Mouse (Mus musculus): ENCODE results near the gene Pi4k2a. TPM values are rescaled to one million over a fixed set of nuclear protein-coding genes. Genes with fewer than 3 reads are reported as not detected.

Gene Pi4k2a
- total RNA-seq, 1 experiment, result 23.2 TPM

GRCm38 (mm10) chr19:42058426-42058825, 31.8 kb upstream of the Pi4k2a start:
- no peaks in the 10 kb centered on the region for H3K4me1 ChIP-seq (ENCODE audit: control insufficient read depth in 2 of 2, insufficient read depth in 2 of 2, low read length in 2 of 2, poor library complexity in 1 of 2)
- H3K27ac ChIP-seq (ENCODE audit: insufficient read depth, low read depth, low read length, poor library complexity, severe bottlenecking), result no peak overlapping the region
- no peak overlapping the region for H3K4me3 ChIP-seq (ENCODE audit: insufficient read depth in 1 of 2, low read depth in 1 of 2, low read length in 2 of 2, poor library complexity in 1 of 2, severe bottlenecking in 1 of 2)
- no peaks in the 10 kb centered on the region for H3K9me3 ChIP-seq (ENCODE audit: control insufficient read depth, insufficient read depth, low read depth, low read length)
- no peak for TF ChIP-seq CHD2 (IDR thresholded peaks at IDR 0.05; ENCODE audit: low read depth, low read length)
- TF ChIP-seq ZNF384 (IDR thresholded peaks at IDR 0.05; ENCODE audit: low read depth, low read length), result no peak
- no peak for TF ChIP-seq ZC3H11A (IDR thresholded peaks at IDR 0.05; ENCODE audit: borderline replicate concordance, low read depth, low read length)
- no peak for TF ChIP-seq HCFC1 (IDR thresholded peaks at IDR 0.05; ENCODE audit: borderline replicate concordance, insufficient read depth, low read length)
- TF ChIP-seq MAFK (IDR thresholded peaks at IDR 0.05; ENCODE audit: insufficient read depth, low read depth, low read length), result no peak
- no peaks in the 10 kb centered on the region for H3K36me3 ChIP-seq (ENCODE audit: control insufficient read depth, insufficient read depth, low read length, poor library complexity, severe bottlenecking)
- in situ Hi-C loops (cut with MboI; ENCODE audit: low sequenced_read_pairs in 2 of 2, unreplicated experiment in 2 of 2), result no loop called here
- no peak for DNase-seq (ENCODE audit: low read depth, low spot score)
- H3K9ac ChIP-seq (ENCODE audit: insufficient read depth, low read depth, low read length, poor library complexity, severe bottlenecking), result no peak overlapping the region

GRCm38 (mm10) chr19:42061443-42061842, 28.8 kb upstream of the Pi4k2a start:
- H3K36me3 ChIP-seq (ENCODE audit: control insufficient read depth, insufficient read depth, low read length, poor library complexity, severe bottlenecking), result no peaks in the 10 kb centered on the region
- no peaks in the 10 kb centered on the region for H3K9me3 ChIP-seq (ENCODE audit: control insufficient read depth, insufficient read depth, low read depth, low read length)
- no peak overlapping the region for H3K27ac ChIP-seq (ENCODE audit: insufficient read depth, low read depth, low read length, poor library complexity, severe bottlenecking)
- no peak overlapping the region for H3K4me3 ChIP-seq (ENCODE audit: insufficient read depth in 1 of 2, low read depth in 1 of 2, low read length in 2 of 2, poor library complexity in 1 of 2, severe bottlenecking in 1 of 2)
- no peak for DNase-seq (ENCODE audit: low read depth, low spot score)
- in situ Hi-C loops (cut with MboI; ENCODE audit: low sequenced_read_pairs in 2 of 2, unreplicated experiment in 2 of 2), result no loop called here
- no peaks in the 10 kb centered on the region for H3K4me1 ChIP-seq (ENCODE audit: control insufficient read depth in 2 of 2, insufficient read depth in 2 of 2, low read length in 2 of 2, poor library complexity in 1 of 2)
- H3K9ac ChIP-seq (ENCODE audit: insufficient read depth, low read depth, low read length, poor library complexity, severe bottlenecking), result no peak overlapping the region
- TF ChIP-seq ZC3H11A (IDR thresholded peaks at IDR 0.05; ENCODE audit: borderline replicate concordance, low read depth, low read length), result no peak
- no peak for TF ChIP-seq MAFK (IDR thresholded peaks at IDR 0.05; ENCODE audit: insufficient read depth, low read depth, low read length)
- TF ChIP-seq HCFC1 (IDR thresholded peaks at IDR 0.05; ENCODE audit: borderline replicate concordance, insufficient read depth, low read length), result no peak
- no peak for TF ChIP-seq ZNF384 (IDR thresholded peaks at IDR 0.05; ENCODE audit: low read depth, low read length)
- no peak for TF ChIP-seq CHD2 (IDR thresholded peaks at IDR 0.05; ENCODE audit: low read depth, low read length)

DNA sequence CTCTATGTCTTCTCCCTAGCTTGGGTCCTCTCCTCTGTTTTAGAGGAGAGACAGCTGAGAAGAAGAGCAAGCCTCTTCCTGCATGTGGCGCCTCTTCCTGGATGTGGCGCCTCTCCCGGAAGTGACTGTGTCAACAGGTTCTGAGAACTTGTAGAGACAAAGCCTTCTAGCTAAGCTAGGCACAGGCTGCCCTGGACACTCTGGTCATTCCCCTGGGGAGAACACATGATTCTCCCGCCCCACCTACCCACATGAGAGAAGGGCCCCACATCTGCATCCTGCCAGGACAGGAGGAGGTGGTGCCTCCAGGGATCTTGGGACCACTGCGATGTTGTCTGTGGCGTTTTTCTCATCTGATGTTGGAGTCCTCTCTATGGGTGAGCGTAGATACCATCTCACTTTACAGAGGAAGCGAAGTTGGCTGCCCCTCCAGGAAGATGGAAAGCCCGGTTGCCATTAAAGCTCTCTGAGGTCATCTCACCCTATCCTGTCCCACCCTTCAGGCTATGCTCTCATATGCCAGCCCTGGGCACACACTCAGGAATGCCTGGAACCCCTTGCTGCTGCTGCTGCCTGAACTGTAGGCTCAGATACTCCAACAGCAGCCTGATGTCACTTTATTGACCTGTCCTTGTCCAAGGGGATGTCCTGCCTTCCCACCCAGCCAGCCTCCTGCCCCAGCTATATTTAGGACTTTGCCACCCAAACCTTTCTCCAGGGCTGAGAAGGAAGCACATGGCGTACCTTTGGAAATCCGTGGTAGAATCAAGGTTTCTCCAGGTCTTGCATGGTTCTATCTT, 21.6 kb upstream of the Pi4k2a start:
- H3K36me3 ChIP-seq (ENCODE audit: control insufficient read depth, insufficient read depth, low read length, poor library complexity, severe bottlenecking), result no peaks in the 10 kb centered on the region
- no peak overlapping the region for H3K27ac ChIP-seq (ENCODE audit: insufficient read depth, low read depth, low read length, poor library complexity, severe bottlenecking)
- TF ChIP-seq CHD2 (IDR thresholded peaks at IDR 0.05; ENCODE audit: low read depth, low read length), result no peak
- TF ChIP-seq MAFK (IDR thresholded peaks at IDR 0.05; ENCODE audit: insufficient read depth, low read depth, low read length), result no peak
- TF ChIP-seq ZNF384 (IDR thresholded peaks at IDR 0.05; ENCODE audit: low read depth, low read length), result no peak
- no peak for TF ChIP-seq ZC3H11A (IDR thresholded peaks at IDR 0.05; ENCODE audit: borderline replicate concordance, low read depth, low read length)
- TF ChIP-seq HCFC1 (IDR thresholded peaks at IDR 0.05; ENCODE audit: borderline replicate concordance, insufficient read depth, low read length), result no peak
- H3K9me3 ChIP-seq (ENCODE audit: control insufficient read depth, insufficient read depth, low read depth, low read length), result no peaks in the 10 kb centered on the region
- H3K9ac ChIP-seq (ENCODE audit: insufficient read depth, low read depth, low read length, poor library complexity, severe bottlenecking), result no peak overlapping the region
- H3K4me3 ChIP-seq (ENCODE audit: insufficient read depth in 1 of 2, low read depth in 1 of 2, low read length in 2 of 2, poor library complexity in 1 of 2, severe bottlenecking in 1 of 2), result no peak overlapping the region
- in situ Hi-C loops (cut with MboI; ENCODE audit: low sequenced_read_pairs in 2 of 2, unreplicated experiment in 2 of 2), result no loop called here
- H3K4me1 ChIP-seq (ENCODE audit: control insufficient read depth in 2 of 2, insufficient read depth in 2 of 2, low read length in 2 of 2, poor library complexity in 1 of 2), result peaks cover 0 to 8% of the 10 kb centered on the region in 2 experiments; a peak in 1 of 4 replicates
- DNase-seq (ENCODE audit: low read depth, low spot score), result no peak

DNA sequence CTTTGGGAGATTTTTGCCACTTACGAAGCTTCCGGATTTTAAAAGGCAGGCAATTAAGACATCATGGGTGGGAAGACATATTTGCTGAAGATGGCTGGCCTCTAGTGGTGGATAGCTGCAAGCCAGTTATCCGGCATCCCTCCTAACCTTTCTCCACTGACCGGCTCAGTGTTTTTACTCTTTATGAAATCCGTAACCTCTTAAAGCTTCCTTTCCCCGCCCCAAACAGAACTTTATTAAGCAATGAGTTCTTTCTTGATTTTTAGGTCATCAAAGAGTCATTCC, 21.1 kb upstream of the Pi4k2a start:
- in situ Hi-C loops (cut with MboI; ENCODE audit: low sequenced_read_pairs in 2 of 2, unreplicated experiment in 2 of 2), result no loop called here
- no peak for DNase-seq (ENCODE audit: low read depth, low spot score)
- no peaks in the 10 kb centered on the region for H3K36me3 ChIP-seq (ENCODE audit: control insufficient read depth, insufficient read depth, low read length, poor library complexity, severe bottlenecking)

More for the DNA sequence above, 21.1 kb upstream of the Pi4k2a start:
- TF ChIP-seq ZNF384 (IDR thresholded peaks at IDR 0.05; ENCODE audit: low read depth, low read length) (no peak), ZC3H11A (IDR thresholded peaks at IDR 0.05; ENCODE audit: borderline replicate concordance, low read depth, low read length) (no peak)
- no peak overlapping the region for H3K9ac ChIP-seq (ENCODE audit: insufficient read depth, low read depth, low read length, poor library complexity, severe bottlenecking)
- H3K27ac ChIP-seq (ENCODE audit: insufficient read depth, low read depth, low read length, poor library complexity, severe bottlenecking), result no peak overlapping the region
- H3K9me3 ChIP-seq (ENCODE audit: control insufficient read depth, insufficient read depth, low read depth, low read length), result no peaks in the 10 kb centered on the region
- H3K4me1 ChIP-seq (ENCODE audit: control insufficient read depth in 2 of 2, insufficient read depth in 2 of 2, low read length in 2 of 2, poor library complexity in 1 of 2), result peaks cover 0 to 8% of the 10 kb centered on the region in 2 experiments; a peak in 1 of 4 replicates
- H3K4me3 ChIP-seq (ENCODE audit: insufficient read depth in 1 of 2, low read depth in 1 of 2, low read length in 2 of 2, poor library complexity in 1 of 2, severe bottlenecking in 1 of 2), result no peak overlapping the region

All from ES-E14 (cell line).